Mouse (Mus musculus) megakaryocyte, embryonic 14.5 days (primary cell): Measurements from ENCODE around the gene Homer1.

Experiments used
- FLI1 ChIP-seq: IDR thresholded peaks from 2 replicates; pipeline ENCODE4 v1.6.1; 2012; ENCODE audit warnings: low read length, inconsistent platforms, mixed read lengths
- GATA1 ChIP-seq: IDR thresholded peaks from 3 replicates; pipeline ENCODE4 v1.6.1; 2012; ENCODE audit warnings: mixed read lengths, low read length, inconsistent platforms, borderline replicate concordance

DNA sequence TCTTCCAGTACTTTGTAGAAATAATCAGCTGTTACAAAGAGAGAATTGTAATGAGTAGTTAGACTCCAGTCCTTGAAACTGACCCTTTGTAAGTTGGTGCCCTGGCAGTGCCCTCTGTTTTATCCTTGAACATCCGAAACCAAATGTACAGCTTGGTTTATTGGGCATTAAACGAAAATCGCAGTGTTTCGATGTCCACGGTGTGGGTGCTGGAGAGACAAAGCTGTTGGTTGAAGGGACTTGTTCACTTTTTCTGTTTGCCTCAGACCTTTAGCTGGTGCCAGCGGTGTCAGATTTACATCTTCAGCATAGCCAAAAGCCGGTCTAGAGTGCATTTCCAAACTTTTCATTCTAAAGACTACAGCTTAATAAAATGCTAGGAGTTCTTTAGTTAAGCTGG, 6.2 kb downstream of the Homer1 start:
- no peak for TF ChIP-seq GATA1
- no peak for TF ChIP-seq FLI1
